Mouse (Mus musculus) ES-E14 (cell line): ENCODE data around the gene Fermt2.

Experiments used
- CHD2 ChIP-seq: IDR thresholded peaks from 2 replicates; pipeline ENCODE4 v1.6.1; 2014; ENCODE audit warnings: mild to moderate bottlenecking, low read depth, low read length, inconsistent platforms
- HCFC1 ChIP-seq: IDR thresholded peaks from 2 replicates; pipeline ENCODE4 v1.6.1; 2012; ENCODE audit warnings: low read length, inconsistent platforms, borderline replicate concordance; ENCODE audit not compliant: insufficient read depth
- MAFK ChIP-seq: IDR thresholded peaks from 2 replicates; pipeline ENCODE4 v1.6.1; 2014; ENCODE audit warnings: mild to moderate bottlenecking, low read depth, low read length, inconsistent platforms; ENCODE audit not compliant: insufficient read depth
- ZNF384 ChIP-seq: IDR thresholded peaks from 2 replicates; pipeline ENCODE4 v1.6.1; 2012; ENCODE audit warnings: low read depth, low read length, inconsistent platforms

- TF ChIP-seq ZNF384 (no peak), HCFC1 (no peak), MAFK (no peak), CHD2 (no peak)
These were observed 70.0 kb downstream of the Fermt2 start for GRCm38 (mm10) chr14:45459877-45460276.
